In genomic region chr1:186163206-186163605, GRCm38 (mm10) we compare ENCODE assay signal across 14 mouse cellular contexts. TPM values are rescaled to one million over a fixed set of nuclear protein-coding genes. Genes with fewer than 3 reads are reported as not detected.
DNase-seq lines count a peak whose midpoint lies in the region; ATAC-seq lines count a peak whose summit lies in the region.
"Had no signal": no experiment of that assay in that cellular context is flagged by ENCODE, and none has a peak within 500 bp of the region (broad histone marks: within the 10 kb centered on the region; RNA-seq: fewer than 3 reads in every experiment).

No protein-coding gene starts in this region.

- 69% methylated on average over 12 of the region's 12 CpGs for WGBS in heart, embryonic 10.5 days
- 62% methylated on average over 12 of the region's 12 CpGs for WGBS in neural tube, embryonic 15.5 days
- 60% methylated on average over 12 of the region's 12 CpGs for WGBS in heart, embryonic 16.5 days

- no peaks in the 10 kb centered on the region for H3K4me1 ChIP-seq in heart, embryonic 10.5 days
- no peaks in the 10 kb centered on the region for H3K4me1 ChIP-seq in neural tube, embryonic 15.5 days
- no peaks in the 10 kb centered on the region for H3K4me1 ChIP-seq in heart, embryonic 16.5 days (ENCODE audit: control insufficient read depth, insufficient read depth, low read length)
- H3K4me1 ChIP-seq: heart, embryonic 15.5 days; neural tube, embryonic 12.5 days had no signal

- H3K27ac ChIP-seq in heart, embryonic 10.5 days = no peak overlapping the region
- H3K27ac ChIP-seq in neural tube, embryonic 15.5 days (replicated peaks) = no peak overlapping the region
- H3K27ac ChIP-seq in heart, embryonic 16.5 days (ENCODE audit: low read length) = no peak overlapping the region
- H3K27ac ChIP-seq: heart, embryonic 15.5 days; limb, embryonic 12.5 days; neural tube, embryonic 12.5 days had no signal

- DNase-seq in heart, adult 11 months = peak; percentile 97
- DNase-seq in heart, embryonic 10.5 days (ENCODE audit: low spot score) = no peak
- peak; percentile 35 for DNase-seq in neural tube, embryonic 10.5 days (ENCODE audit: extremely low spot score, low spot score)
- DNase-seq: kidney, adult 8-10 months; thymus, postnatal 14 days had no signal

- no peak overlapping the region for H3K4me3 ChIP-seq in heart, embryonic 10.5 days
- H3K4me3 ChIP-seq in neural tube, embryonic 15.5 days (replicated peaks) = no peak overlapping the region
- no peak overlapping the region for H3K4me3 ChIP-seq in heart, embryonic 16.5 days (ENCODE audit: low read length)
- H3K4me3 ChIP-seq: heart, embryonic 15.5 days; limb, embryonic 12.5 days; neural tube, embryonic 12.5 days had no signal

- no peaks in the 10 kb centered on the region for H3K27me3 ChIP-seq in heart, embryonic 10.5 days (ENCODE audit: insufficient read depth, poor library complexity, severe bottlenecking)
- no peaks in the 10 kb centered on the region for H3K27me3 ChIP-seq in neural tube, embryonic 15.5 days (replicated peaks)
- H3K27me3 ChIP-seq in heart, embryonic 16.5 days (ENCODE audit: control insufficient read depth, insufficient read depth, low read length) = no peaks in the 10 kb centered on the region
- H3K27me3 ChIP-seq: heart, embryonic 15.5 days; limb, embryonic 12.5 days; neural tube, embryonic 12.5 days had no signal

- H3K36me3 ChIP-seq in heart, embryonic 10.5 days = no peaks in the 10 kb centered on the region
- no peaks in the 10 kb centered on the region for H3K36me3 ChIP-seq in neural tube, embryonic 15.5 days
- H3K36me3 ChIP-seq in heart, embryonic 16.5 days (ENCODE audit: control insufficient read depth, insufficient read depth) = no peaks in the 10 kb centered on the region
- H3K36me3 ChIP-seq: heart, embryonic 15.5 days; limb, embryonic 12.5 days; neural tube, embryonic 12.5 days had no signal

- no peaks in the 10 kb centered on the region for H3K9me3 ChIP-seq in heart, embryonic 10.5 days
- H3K9me3 ChIP-seq in neural tube, embryonic 15.5 days (replicated peaks) = no peaks in the 10 kb centered on the region
- no peaks in the 10 kb centered on the region for H3K9me3 ChIP-seq in heart, embryonic 16.5 days (replicated peaks; ENCODE audit: control insufficient read depth, low read length)
- H3K9me3 ChIP-seq: heart, embryonic 15.5 days; limb, embryonic 12.5 days; neural tube, embryonic 12.5 days had no signal

- no peak for ATAC-seq in neural tube, embryonic 15.5 days (ENCODE audit: low FRiP score)
- ATAC-seq in heart, embryonic 16.5 days (replicated peaks; ENCODE audit: extremely low read depth, insufficient read depth, low FRiP score) = peak; percentile 45; the same call in 1 of the 2 replicates
- no peak for ATAC-seq in cerebellum, adult (ENCODE audit: insufficient number of reproducible peaks, low FRiP score, low TSS enrichment)
- ATAC-seq in inflammation-experienced regulatory T-cells, adult 6 months = no peak
- ATAC-seq in erythroblast, adult 5-6 weeks (replicated peaks; ENCODE audit: low FRiP score, poor library complexity, severe bottlenecking) = no peak
- ATAC-seq: forebrain, embryonic 16.5 days had no signal

- H3K4me2 ChIP-seq in neural tube, embryonic 15.5 days = no peak overlapping the region
- H3K4me2 ChIP-seq in heart, embryonic 16.5 days (ENCODE audit: low read depth, low read length) = no peak overlapping the region
- H3K4me2 ChIP-seq: heart, embryonic 15.5 days; limb, embryonic 12.5 days; neural tube, embryonic 12.5 days had no signal

- H3K9ac ChIP-seq in neural tube, embryonic 15.5 days (replicated peaks) = no peak overlapping the region
- H3K9ac ChIP-seq in heart, embryonic 16.5 days (ENCODE audit: low read length) = no peak overlapping the region
- H3K9ac ChIP-seq: heart, embryonic 15.5 days; limb, embryonic 12.5 days; neural tube, embryonic 12.5 days had no signal

RNA-seq across cellular contexts. Expression of gene Lyplal1, which starts 46.1 kb away (rescaled TPM):
- polyA plus RNA-seq in heart, embryonic 10.5 days (2016; fragmentation: Nextera tagmentation; extraction: Ambion mirVana) = 15.2 and 17.8 TPM in 2 replicates
- polyA plus RNA-seq in neural tube, embryonic 15.5 days (2015; fragmentation: Nextera tagmentation; extraction: Ambion mirVana) = 16.2 and 16.3 TPM in 2 replicates
- 9.0 and 9.7 TPM in 2 replicates for polyA plus RNA-seq in heart, embryonic 16.5 days (2015; fragmentation: Nextera tagmentation; extraction: Ambion mirVana)
- not detected for polyA plus RNA-seq in inflammation-experienced regulatory T-cells, adult 6 months (2017; shearing (Covaris generic))
- total RNA-seq in erythroblast, adult 5-6 weeks (2015; ENCODE audit: low replicate concordance) = not detected in 2 replicates
- total RNA-seq in erythroblast, adult 5-6 weeks (2017; ENCODE audit: low replicate concordance) = 1.1 TPM in 1 of 2 replicates, not detected in the other
